Mouse (Mus musculus): ENCODE results near the gene Zfp423. TPM values are rescaled to one million over a fixed set of nuclear protein-coding genes. Genes with fewer than 3 reads are reported as not detected.
A peak's percentile ranks its signal among the peaks of the same experiment; 100 is the strongest.

Zfp423 gene
- polyA plus RNA-seq, 1 experiment from 2014 or later, result 41.3 TPM

DNA sequence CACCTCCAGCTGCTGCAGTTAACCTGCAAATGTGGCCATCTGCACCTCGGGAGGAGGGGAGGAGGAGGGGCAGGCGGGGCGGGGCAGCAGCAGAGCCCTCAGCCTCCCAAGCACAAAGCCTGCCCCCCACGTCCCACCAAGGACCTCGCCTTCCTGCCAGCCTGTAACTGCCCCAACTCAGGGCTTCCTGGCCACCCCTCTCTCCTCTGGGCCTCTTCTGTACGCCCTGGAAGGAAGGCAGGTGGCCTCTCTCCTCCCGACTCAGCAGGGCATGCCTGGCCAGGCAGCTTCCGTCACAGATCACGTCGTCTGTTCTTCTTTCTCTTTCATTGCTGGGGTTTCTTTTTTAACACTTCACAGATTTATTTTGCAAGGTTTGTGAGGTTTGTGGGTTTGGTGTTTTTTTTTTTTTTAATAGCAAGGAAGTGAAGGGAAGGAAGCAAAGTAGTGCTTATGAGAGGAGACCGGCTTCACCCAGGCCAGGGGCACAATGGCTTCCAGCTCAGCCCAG is 251.2 kb downstream of the Zfp423 start:
- 29% methylated on average over 11 of the region's 11 CpGs for WGBS
- Histone ChIP-seq H3K36me3 (no peaks in the 10 kb centered on the region), H3K4me3 (no peak overlapping the region), H3K27ac (peak overlapping the region; percentile 84), H3K27me3 (ENCODE audit: insufficient read depth, poor library complexity, severe bottlenecking) (no peaks in the 10 kb centered on the region), H3K4me1 (replicated peaks) (peaks cover 63% of the 10 kb centered on the region), H3K9me3 (no peaks in the 10 kb centered on the region)
- DNase-seq (ENCODE audit: low spot score), result no peak

DNA sequence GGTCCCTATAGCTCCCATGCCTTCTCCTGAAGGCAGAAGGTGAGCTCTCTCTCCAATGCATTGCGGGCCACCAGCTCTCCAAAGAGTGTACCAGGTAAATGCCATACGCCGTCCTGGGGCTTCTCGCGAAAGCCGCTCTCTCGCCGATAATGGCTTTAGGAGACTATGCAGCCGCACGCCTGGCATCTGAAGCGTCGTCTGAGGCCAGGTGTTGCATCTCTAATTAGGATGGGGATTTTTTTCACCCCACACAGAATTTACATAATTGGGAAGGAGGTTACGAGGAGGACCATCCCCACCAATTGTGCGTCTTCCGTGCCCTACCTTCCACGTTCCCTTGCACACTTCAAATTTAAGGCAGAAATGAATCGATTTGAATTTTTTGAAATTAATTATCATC is 252.2 kb downstream of the Zfp423 start:
- Histone ChIP-seq H3K27ac (peak overlapping the region; percentile 40; the same call in 1 of the 2 replicates), H3K9me3 (no peaks in the 10 kb centered on the region), H3K27me3 (ENCODE audit: insufficient read depth, poor library complexity, severe bottlenecking) (no peaks in the 10 kb centered on the region), H3K4me3 (no peak overlapping the region), H3K4me1 (replicated peaks) (peaks cover 63% of the 10 kb centered on the region), H3K36me3 (0 out of 2 replicates have a peak, but pooled peaks cover under 1% of the 10 kb centered on the region)
- DNase-seq (ENCODE audit: low spot score), result no peak
- 85% methylated on average over 17 of the region's 17 CpGs for WGBS

DNA sequence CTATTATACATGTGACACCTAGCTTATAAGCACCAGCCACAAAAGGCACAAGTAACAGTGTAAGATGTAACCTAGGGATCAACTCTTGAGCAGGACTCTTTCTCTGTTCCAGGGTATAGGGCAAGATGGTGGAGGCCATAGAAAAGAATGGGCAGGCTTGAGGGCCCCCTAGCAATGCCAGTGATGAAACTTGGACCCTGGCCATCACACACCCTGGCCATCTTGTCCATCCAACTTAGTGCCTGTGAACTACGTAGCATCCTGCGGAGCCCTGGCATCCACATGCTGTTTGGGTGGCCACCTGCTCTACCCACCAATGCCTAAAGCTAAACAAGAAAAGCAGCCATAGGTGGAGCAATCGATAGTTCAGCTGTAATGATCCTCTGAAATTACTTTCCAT is 254.6 kb downstream of the Zfp423 start:
- H3K4me1 ChIP-seq (replicated peaks), result peaks cover 67% of the 10 kb centered on the region
- WGBS, result 95% methylated on average over 3 of the region's 3 CpGs
- no peak overlapping the region for H3K27ac ChIP-seq
- H3K9me3 ChIP-seq, result no peaks in the 10 kb centered on the region
- H3K36me3 ChIP-seq, result 0 out of 2 replicates have a peak, but pooled peaks cover 7% of the 10 kb centered on the region
- DNase-seq (ENCODE audit: low spot score), result no peak
- H3K4me3 ChIP-seq, result no peak overlapping the region
- no peaks in the 10 kb centered on the region for H3K27me3 ChIP-seq (ENCODE audit: insufficient read depth, poor library complexity, severe bottlenecking)

DNA sequence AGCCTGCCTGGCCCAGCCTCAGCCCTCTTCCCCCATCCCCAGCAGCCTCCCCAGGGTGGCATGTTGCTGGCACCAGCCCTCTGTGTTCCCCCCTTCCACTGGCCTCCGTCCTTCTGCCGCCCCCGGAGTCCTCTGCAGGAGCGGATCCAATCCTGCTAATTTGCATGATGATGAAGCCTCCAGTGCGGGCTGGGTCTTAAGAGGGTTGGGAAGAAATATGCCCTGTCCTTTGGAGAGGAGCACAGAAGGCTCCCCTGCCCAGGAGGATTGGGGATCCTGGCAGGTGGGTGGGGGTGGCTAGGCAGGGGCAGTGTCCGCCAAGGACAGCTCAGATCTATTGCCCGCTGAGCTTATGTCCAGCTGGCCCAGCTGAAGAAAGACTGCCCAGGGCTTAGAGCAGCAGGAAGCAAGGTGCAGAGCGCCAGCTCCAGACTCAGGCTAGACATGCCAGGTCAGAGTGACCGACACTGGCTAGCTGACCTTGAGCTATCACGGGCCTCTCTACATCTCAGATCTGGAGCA is 256.5 kb downstream of the Zfp423 start:
- no peak for DNase-seq (ENCODE audit: low spot score)
- peak overlapping the region; percentile 82 for H3K27ac ChIP-seq
- peaks cover 63% of the 10 kb centered on the region for H3K4me1 ChIP-seq (replicated peaks)
- H3K9me3 ChIP-seq, result no peaks in the 10 kb centered on the region
- H3K36me3 ChIP-seq, result 0 out of 2 replicates have a peak, but pooled peaks cover 7% of the 10 kb centered on the region
- WGBS, result 42% methylated on average over 10 of the region's 10 CpGs
- H3K4me3 ChIP-seq, result no peak overlapping the region
- H3K27me3 ChIP-seq (ENCODE audit: insufficient read depth, poor library complexity, severe bottlenecking), result no peaks in the 10 kb centered on the region

DNA sequence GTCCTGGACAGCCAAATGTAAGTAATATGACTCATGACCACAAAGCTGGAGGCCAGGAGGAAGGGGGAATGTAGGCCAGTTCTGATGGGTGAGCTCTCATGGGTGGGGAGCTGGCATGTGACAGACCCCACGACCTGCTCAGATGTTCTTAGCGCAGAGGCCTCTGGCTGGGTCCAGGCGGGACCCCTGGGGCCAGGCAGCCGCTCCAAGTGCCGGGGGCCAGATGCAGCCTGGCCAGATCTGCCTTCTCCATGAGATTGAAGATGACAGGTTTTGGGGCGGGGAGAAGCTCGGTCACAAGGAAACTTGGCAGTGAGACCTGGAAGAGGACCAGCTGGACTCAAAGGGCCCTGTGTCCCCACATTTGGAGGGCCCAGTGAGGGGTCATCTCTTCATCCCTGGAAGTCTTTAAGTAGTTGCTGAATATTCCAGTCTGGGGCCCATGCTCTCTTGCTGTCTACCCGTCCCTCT is 257.3 kb downstream of the Zfp423 start:
- no peaks in the 10 kb centered on the region for H3K27me3 ChIP-seq (ENCODE audit: insufficient read depth, poor library complexity, severe bottlenecking)
- no peak for DNase-seq (ENCODE audit: low spot score)
- H3K4me1 ChIP-seq (replicated peaks), result peaks cover 63% of the 10 kb centered on the region
- WGBS, result 69% methylated on average over 8 of the region's 8 CpGs
- H3K27ac ChIP-seq, result peak overlapping the region; percentile 82
- 0 out of 2 replicates have a peak, but pooled peaks cover 7% of the 10 kb centered on the region for H3K36me3 ChIP-seq
- no peak overlapping the region for H3K4me3 ChIP-seq
- no peaks in the 10 kb centered on the region for H3K9me3 ChIP-seq

DNA sequence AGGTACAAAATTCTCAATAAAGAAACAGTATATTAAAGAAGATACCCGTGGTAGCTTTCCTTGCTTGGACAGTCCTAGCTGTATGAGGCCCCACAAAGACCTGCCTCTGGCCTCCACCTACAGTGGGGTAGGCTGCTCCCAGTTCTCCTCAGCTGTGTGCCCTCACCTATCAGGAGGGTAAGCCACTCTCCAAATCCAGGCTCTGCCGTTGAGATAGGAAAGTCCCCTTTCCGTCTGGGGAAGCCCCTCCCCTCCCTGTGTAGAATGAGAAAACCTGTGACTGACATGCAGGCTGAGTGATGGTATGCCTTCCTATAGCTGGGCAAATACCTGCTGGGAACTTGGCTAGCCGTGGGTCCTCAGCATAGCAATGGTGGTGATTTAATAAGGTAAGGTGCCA is 257.8 kb downstream of the Zfp423 start:
- 78% methylated on average over 4 of the region's 4 CpGs for WGBS
- peak overlapping the region; percentile 82; the same call in 1 of the 2 replicates for H3K27ac ChIP-seq
- no peaks in the 10 kb centered on the region for H3K27me3 ChIP-seq (ENCODE audit: insufficient read depth, poor library complexity, severe bottlenecking)
- H3K4me1 ChIP-seq (replicated peaks), result peaks cover 66% of the 10 kb centered on the region
- 0 out of 2 replicates have a peak, but pooled peaks cover 7% of the 10 kb centered on the region for H3K36me3 ChIP-seq
- H3K4me3 ChIP-seq, result no peak overlapping the region
- DNase-seq (ENCODE audit: low spot score), result no peak
- no peaks in the 10 kb centered on the region for H3K9me3 ChIP-seq

DNA sequence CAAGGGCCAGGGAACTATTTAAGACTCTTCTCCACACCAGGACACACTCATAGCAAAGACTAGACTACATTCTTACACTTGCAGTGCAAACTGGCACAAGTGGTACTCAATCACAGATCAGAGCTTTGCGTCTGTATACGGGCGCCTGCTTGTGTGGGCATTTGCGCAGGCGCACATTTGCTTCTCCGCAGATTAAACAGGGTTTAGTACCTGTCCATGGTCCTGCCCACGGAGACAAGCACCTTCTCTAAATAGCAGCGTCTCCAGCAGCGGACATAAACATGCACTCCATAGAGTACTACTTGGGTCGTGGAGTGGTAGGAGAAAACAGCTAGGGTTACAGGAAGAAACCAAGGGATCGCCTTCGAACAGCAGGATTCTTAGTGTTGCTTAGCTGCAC is 259.1 kb downstream of the Zfp423 start:
- H3K4me1 ChIP-seq (replicated peaks), result peaks cover 79% of the 10 kb centered on the region
- WGBS, result 72% methylated on average over 12 of the region's 12 CpGs
- DNase-seq (ENCODE audit: low spot score), result no peak
- no peaks in the 10 kb centered on the region for H3K9me3 ChIP-seq
- H3K27me3 ChIP-seq (ENCODE audit: insufficient read depth, poor library complexity, severe bottlenecking), result no peaks in the 10 kb centered on the region
- 0 out of 2 replicates have a peak, but pooled peaks cover 7% of the 10 kb centered on the region for H3K36me3 ChIP-seq
- H3K4me3 ChIP-seq, result no peak overlapping the region
- no peak overlapping the region for H3K27ac ChIP-seq

DNA sequence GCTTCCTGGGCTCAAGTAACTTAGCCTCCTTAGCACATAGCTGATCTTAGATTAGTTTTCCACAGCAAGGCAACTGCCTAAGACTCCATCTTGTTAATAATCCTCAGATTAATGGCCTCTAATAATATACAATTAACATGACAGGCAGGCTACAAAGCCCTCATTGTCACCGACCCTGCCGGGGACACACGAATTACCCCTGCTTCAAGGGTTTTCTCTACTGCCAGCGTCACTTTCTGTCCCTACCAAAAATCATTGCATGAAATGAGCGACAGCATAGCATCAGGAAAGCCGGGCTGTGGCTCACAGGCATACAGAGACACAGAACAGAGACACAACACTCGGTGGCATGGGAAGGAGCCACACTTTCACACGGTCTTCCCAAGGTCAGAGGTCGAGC is 262.3 kb downstream of the Zfp423 start:
- H3K36me3 ChIP-seq, result 0 out of 2 replicates have a peak, but pooled peaks cover 7% of the 10 kb centered on the region
- peak overlapping the region; percentile 79 for H3K27ac ChIP-seq
- no peak overlapping the region for H3K4me3 ChIP-seq
- H3K27me3 ChIP-seq (ENCODE audit: insufficient read depth, poor library complexity, severe bottlenecking), result no peaks in the 10 kb centered on the region
- H3K9me3 ChIP-seq, result no peaks in the 10 kb centered on the region
- H3K4me1 ChIP-seq (replicated peaks), result peaks cover 82% of the 10 kb centered on the region
- 58% methylated on average over 9 of the region's 9 CpGs for WGBS
- no peak for DNase-seq (ENCODE audit: low spot score)

DNA sequence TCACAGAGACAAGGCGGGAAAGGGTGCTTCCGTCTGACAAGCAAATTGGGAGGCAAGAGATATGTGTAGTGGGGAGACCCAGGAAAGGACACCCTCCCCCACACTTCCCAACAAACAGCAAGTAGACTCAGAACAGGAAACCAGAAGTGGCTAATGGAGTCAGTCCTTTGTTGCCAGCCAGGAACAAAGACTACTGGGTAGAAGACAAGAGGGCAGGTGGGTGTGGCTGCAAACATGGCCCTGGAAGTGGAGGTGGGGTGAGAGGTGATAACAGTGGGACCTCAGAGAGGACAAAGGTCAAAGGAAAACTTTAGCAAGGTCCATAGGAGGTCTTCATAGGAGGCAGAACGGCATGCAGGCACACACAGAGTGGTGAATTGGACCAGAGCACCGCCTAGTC is 265.7 kb downstream of the Zfp423 start:
- Histone ChIP-seq H3K36me3 (no peaks in the 10 kb centered on the region), H3K27ac (peak overlapping the region; percentile 78), H3K4me3 (no peak overlapping the region), H3K9me3 (no peaks in the 10 kb centered on the region), H3K27me3 (ENCODE audit: insufficient read depth, poor library complexity, severe bottlenecking) (no peaks in the 10 kb centered on the region), H3K4me1 (replicated peaks) (peaks cover 100% of the 10 kb centered on the region)
- WGBS, result 55% methylated on average over 4 of the region's 4 CpGs
- DNase-seq (ENCODE audit: low spot score), result no peak

DNA sequence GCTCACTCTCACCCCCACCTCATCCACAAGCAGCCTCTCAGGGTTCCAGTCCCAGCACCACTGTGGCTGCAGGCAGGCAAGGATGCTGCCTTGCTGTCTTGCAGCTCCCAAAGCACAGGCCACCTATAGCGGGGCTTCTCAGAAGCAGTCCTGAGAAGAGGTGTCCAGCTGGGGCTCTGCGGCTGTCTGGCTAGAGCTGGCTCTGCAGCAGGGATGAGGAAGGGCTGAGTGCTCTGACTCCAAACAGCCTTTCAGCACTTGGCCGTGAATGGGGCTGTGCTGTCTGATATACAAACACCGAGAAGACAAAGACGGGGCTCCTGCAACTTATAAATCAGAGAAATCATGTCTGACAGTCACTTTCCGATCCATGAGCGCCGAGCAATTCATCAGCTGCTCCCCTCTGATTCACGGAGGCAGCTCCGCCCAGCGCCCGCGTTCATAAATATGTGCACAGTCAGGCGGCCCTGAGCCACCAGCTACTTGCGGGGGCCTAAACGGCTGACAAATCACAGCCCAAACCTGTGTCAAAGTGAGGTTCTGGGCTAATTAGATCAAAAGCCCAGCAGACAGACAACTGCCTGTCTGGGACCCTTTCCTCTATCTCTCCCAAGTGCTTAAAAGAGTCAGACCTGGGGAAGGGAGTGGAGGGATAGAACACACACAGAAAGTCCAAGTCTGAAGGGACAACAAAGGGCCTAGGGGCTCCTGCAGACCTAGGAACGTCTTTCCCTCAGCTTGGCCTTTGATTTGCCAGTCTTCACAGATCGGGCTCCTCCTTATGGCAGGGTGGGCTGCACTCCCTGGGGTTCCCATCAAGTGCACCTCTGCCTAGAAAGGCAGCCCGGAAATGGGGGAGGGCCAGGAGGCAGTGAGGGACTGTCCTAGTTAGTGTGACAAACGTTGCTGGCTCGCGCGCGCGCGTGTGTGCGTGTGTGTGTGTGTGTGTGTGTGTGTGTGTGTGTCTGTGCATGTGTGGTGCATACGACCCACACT is 269.0 kb downstream of the Zfp423 start:
- Histone ChIP-seq H3K36me3 (peaks cover 25% of the 10 kb centered on the region), H3K9me3 (no peaks in the 10 kb centered on the region), H3K27ac (peak overlapping the region; percentile 89), H3K27me3 (ENCODE audit: insufficient read depth, poor library complexity, severe bottlenecking) (no peaks in the 10 kb centered on the region), H3K4me3 (no peak overlapping the region; the same call in 1 of the 2 replicates), H3K4me1 (replicated peaks) (peaks cover 100% of the 10 kb centered on the region)
- 34% methylated on average over 28 of the region's 28 CpGs for WGBS
- peak; percentile 49 for DNase-seq (ENCODE audit: low spot score)

DNA sequence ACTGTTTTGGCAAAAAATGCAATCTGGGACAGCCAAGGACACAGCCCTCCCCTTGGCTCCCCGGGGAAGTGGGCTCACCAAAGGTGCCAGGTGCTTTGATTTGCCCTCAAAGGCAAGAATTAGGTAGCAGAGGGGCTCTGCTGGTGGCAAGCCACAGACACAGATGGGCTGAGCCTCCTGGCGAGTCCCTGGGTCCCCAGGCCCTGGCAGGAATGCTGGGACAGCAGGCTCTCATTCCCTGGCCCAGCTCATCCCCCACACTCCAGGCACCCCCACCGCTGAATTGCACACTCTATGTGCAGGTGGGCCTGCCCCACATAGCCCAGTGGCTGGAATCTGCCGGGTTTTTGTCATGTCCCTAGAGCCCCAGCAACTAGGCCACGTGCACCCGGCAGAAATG is 270.2 kb downstream of the Zfp423 start:
- 71% methylated on average over 6 of the region's 6 CpGs for WGBS
- Histone ChIP-seq H3K27me3 (ENCODE audit: insufficient read depth, poor library complexity, severe bottlenecking) (no peaks in the 10 kb centered on the region), H3K27ac (peak overlapping the region; percentile 89), H3K4me3 (no peak overlapping the region), H3K4me1 (replicated peaks) (peaks cover 99% of the 10 kb centered on the region), H3K36me3 (peaks cover 37% of the 10 kb centered on the region), H3K9me3 (no peaks in the 10 kb centered on the region)
- no peak for DNase-seq (ENCODE audit: low spot score)

DNA sequence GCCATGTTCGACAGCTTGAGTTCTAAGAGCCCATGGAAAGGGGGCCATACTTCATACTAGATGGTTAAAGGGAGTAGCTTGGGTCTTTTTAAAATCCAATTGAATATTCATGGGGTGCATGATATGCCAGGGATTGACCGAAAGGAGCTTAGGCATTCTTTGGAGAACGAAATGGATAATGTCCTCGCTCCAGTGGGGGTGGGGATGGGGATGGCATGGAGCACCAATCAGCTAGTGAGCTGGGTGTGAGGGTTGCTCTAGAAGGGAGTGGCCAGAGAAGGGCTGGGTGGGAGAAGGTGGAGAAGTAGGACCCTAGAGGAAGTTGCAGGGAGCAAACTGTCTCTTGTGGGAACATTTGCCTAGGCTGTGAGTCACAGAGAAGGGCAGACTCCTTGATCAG is 271.0 kb downstream of the Zfp423 start:
- Histone ChIP-seq H3K27me3 (ENCODE audit: insufficient read depth, poor library complexity, severe bottlenecking) (no peaks in the 10 kb centered on the region), H3K4me1 (replicated peaks) (peaks cover 94% of the 10 kb centered on the region), H3K4me3 (no peak overlapping the region), H3K36me3 (peaks cover 45% of the 10 kb centered on the region), H3K27ac (peak overlapping the region; percentile 89), H3K9me3 (no peaks in the 10 kb centered on the region)
- WGBS, result 64% methylated on average over 4 of the region's 4 CpGs
- DNase-seq (ENCODE audit: low spot score), result no peak

Data from hindbrain, embryonic 10.5 days (tissue).